ENCODE assay signal across 9 mouse cellular contexts in the genomic region with DNA sequence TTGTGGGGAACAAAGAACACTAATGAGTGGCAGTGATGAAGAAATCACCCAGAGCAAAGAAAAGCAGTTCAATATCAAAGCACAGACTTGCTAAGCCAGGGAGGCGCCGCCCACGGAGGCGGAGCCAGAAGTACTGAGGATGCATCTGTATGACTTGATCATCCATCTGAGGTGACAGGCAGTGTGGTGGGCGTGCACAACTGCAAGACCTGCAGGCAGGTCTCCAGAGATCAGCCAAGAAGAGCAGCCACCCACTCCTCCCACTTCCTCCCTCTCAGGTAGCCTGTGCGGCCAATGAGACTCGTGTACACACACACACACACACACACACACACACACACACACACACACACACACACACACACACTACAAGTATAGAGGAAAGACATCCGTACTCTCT.
DNase-seq lines count a peak whose midpoint lies in the region; ATAC-seq lines count a peak whose summit lies in the region.
"Had no signal": no experiment of that assay in that cellular context is flagged by ENCODE, and none has a peak within 500 bp of the region (broad histone marks: within the 10 kb centered on the region; RNA-seq: fewer than 3 reads in every experiment).

No protein-coding gene starts in this region.

- no peak overlapping the region for H3K4me2 ChIP-seq in midbrain, embryonic 16.5 days (ENCODE audit: low read length)
- H3K4me2 ChIP-seq: embryonic facial prominence, embryonic 13.5 days had no signal

- H3K9ac ChIP-seq in midbrain, embryonic 16.5 days (ENCODE audit: low read depth, low read length), result no peak overlapping the region
- H3K9ac ChIP-seq: embryonic facial prominence, embryonic 13.5 days had no signal

- H3K4me1 ChIP-seq in midbrain, embryonic 16.5 days (ENCODE audit: control insufficient read depth, insufficient read depth, low read length), result peaks cover 14% of the 10 kb centered on the region; the same call in 1 of the 2 replicates

- ATAC-seq in midbrain, embryonic 16.5 days, result no peak

- no peak overlapping the region for H3K4me3 ChIP-seq in midbrain, embryonic 16.5 days (ENCODE audit: low read depth, low read length)
- H3K4me3 ChIP-seq: embryonic facial prominence, embryonic 13.5 days had no signal

- no peak overlapping the region for H3K27ac ChIP-seq in midbrain, embryonic 16.5 days (ENCODE audit: low read length)
- H3K27ac ChIP-seq: embryonic facial prominence, embryonic 13.5 days had no signal

- 61% methylated on average over 8 of the region's 8 CpGs for WGBS in midbrain, embryonic 16.5 days

- H3K27me3 ChIP-seq in midbrain, embryonic 16.5 days (ENCODE audit: control insufficient read depth, insufficient read depth, low read depth, low read length), result no peaks in the 10 kb centered on the region
- H3K27me3 ChIP-seq: embryonic facial prominence, embryonic 13.5 days had no signal

- H3K36me3 ChIP-seq in midbrain, embryonic 16.5 days (ENCODE audit: control insufficient read depth, insufficient read depth, low read length), result no peaks in the 10 kb centered on the region
- H3K36me3 ChIP-seq: embryonic facial prominence, embryonic 13.5 days had no signal

- H3K9me3 ChIP-seq in midbrain, embryonic 16.5 days (replicated peaks; ENCODE audit: control insufficient read depth, low read length, poor library complexity, severe bottlenecking), result no peaks in the 10 kb centered on the region
- H3K9me3 ChIP-seq: embryonic facial prominence, embryonic 13.5 days had no signal

- peak; percentile 72 for DNase-seq in left cerebral cortex, adult 11 months (ENCODE audit: low spot score)
- no peak for DNase-seq in left cerebral cortex, postnatal 4 days
- peak; percentile 95 for DNase-seq in T-cell, adult 2 months (ENCODE audit: low spot score)
- peak; percentile 95 for DNase-seq in induced T-regulatory cell, adult 2 months (ENCODE audit: low read depth)
- peak; percentile 85 for DNase-seq in liver
- peak; percentile 65 to 71 for DNase-seq in right cerebral cortex, postnatal 36 days (ENCODE audit: low spot score in 2 of 2)
- no peak for DNase-seq in gastrocnemius, postnatal 25 days

- intact Hi-C loops in left cerebral cortex, postnatal 4 days (cut with DNase I), result loop anchor here (2.0 to 5.0 kb wide), 3 partner anchors 190 to 510 kb away; no protein-coding TSS in a partner anchor

Comparison
In these comparisons a context has a peak if more than half of its experiments do, and no peak if none do; other contexts are left out.
1. DNase-seq: peak in left cerebral cortex, adult 11 months (single experiment), T-cell, adult 2 months (single experiment), induced T-regulatory cell, adult 2 months (single experiment), liver (single experiment) and right cerebral cortex, postnatal 36 days (2 of 2); none in left cerebral cortex, postnatal 4 days (single experiment) and gastrocnemius, postnatal 25 days (single experiment).